Mouse (Mus musculus) embryo, embryonic 10 days (tissue): Measurements from ENCODE around the gene Palld.
A peak's percentile ranks its signal among the peaks of the same experiment; 100 is the strongest.

Experiments used
- DNase-seq: peaks from one replicate; pipeline ENCODE4 v3.0.0-alpha.2; 2015; ENCODE audit warnings: low spot score

The Palld gene

GRCm38 (mm10) chr8:61552755-61553402, 349.6 kb downstream of the Palld start:
- no peak for DNase-seq

DNA sequence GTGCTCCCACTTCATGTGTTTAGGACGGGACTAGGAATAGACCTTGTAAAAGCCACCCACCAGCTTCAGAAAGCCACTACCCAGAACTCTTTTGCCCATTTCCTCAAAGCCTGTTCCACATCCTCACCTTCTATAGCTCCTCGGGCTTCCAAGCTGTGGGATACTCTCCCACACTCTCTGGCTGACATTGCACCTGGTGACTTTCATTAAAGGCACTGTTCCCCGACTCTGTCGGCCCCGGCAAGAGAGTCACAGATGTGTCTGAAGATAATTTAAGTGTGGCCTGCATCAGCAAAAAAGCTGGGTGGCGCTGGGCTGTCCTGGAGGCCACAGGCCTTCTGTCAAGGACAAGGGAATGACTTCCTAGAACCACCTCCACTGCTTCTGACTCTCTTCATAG, 350.3 kb downstream of the Palld start:
- no peak for DNase-seq

GRCm38 (mm10) chr8:61550006-61550748, 352.3 kb downstream of the Palld start:
- DNase-seq: peak; percentile 47

- no peak for DNase-seq
These were observed 352.9 kb downstream of the Palld start for GRCm38 (mm10) chr8:61549585-61549984.

DNA sequence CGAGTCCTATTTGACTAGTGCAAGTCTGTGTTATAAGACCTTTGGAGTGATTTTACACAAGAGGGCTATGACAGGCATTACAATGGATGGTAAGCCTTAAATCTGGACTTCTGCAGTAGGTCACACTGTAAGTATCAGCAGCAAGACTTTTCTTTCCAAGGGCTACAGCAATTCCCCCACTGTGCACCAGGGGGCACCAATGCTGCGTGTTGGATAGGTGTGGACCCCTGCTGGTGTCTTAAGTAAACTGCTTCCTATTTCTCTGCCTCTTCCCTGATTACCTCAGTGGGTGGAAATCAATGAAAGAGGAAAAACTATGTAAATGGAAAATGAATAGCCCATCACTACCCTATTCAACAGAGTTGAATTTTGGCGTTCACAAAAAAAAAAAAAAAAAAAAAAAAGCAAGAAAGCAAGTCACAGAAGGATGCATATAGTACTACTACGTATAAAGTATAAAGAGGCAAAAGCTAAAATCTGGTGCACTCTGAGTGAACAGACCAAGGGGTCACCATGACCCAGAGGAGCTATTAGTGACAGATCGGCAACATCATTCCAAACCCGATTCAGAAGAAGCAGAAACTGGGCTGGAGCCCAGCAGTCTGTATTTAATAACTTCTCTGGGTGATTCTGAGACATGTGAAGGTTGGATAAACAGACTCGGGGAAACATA, 362.5 kb downstream of the Palld start:
- peak; percentile 93 for DNase-seq

DNA sequence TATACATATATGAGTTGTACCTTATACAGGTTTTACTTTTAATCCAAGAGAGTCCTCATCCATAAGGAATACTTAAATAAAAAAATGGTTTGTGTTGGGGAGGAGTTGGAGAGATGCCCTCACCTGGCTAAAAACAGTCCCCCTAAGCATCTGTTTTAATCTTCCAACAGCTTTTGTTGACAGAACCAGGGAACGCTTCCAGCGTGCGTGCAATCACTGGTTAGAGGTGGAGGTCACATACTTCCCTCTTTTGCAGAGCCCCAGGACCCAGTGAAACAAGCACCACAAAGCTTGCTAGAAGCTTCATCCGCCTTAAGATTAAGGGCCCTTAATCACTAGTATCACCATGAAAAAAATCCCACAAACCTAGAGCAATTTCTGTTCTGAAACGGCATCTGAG, 365.0 kb downstream of the Palld start:
- DNase-seq: no peak

- DNase-seq: peak; percentile 56
These were observed 367.0 kb downstream of the Palld start for GRCm38 (mm10) chr8:61535472-61535871.

DNA sequence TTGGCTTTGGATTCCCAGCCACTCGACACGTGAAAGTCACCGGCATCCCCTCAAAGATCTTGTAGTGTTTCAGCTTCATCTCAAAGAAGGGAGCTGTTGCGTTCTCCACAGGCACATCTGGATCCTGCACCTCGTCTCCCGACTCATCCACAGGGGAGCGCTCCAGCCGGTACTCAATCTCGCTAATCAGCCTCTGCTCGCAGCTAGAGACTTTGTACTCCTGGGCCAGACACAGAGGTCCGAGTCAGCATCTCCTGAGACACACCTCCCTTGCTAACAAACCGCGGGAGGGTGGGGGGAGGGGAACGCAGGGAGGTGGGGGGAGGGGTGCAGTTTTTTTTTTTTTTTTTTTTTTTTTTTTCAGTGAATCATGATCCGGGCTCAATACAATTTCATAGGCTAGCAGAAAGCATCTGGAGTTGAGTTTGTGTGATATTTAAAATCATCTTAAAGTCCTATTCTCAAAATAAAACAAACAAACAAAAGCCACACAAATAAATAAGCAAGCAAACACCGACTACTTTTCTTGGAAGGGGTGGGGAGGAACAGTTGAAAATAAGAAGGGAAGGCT, 369.0 kb downstream of the Palld start:
- peak; percentile 22 for DNase-seq

- no peak for DNase-seq
These were observed 369.7 kb downstream of the Palld start for GRCm38 (mm10) chr8:61532831-61533230.

DNA sequence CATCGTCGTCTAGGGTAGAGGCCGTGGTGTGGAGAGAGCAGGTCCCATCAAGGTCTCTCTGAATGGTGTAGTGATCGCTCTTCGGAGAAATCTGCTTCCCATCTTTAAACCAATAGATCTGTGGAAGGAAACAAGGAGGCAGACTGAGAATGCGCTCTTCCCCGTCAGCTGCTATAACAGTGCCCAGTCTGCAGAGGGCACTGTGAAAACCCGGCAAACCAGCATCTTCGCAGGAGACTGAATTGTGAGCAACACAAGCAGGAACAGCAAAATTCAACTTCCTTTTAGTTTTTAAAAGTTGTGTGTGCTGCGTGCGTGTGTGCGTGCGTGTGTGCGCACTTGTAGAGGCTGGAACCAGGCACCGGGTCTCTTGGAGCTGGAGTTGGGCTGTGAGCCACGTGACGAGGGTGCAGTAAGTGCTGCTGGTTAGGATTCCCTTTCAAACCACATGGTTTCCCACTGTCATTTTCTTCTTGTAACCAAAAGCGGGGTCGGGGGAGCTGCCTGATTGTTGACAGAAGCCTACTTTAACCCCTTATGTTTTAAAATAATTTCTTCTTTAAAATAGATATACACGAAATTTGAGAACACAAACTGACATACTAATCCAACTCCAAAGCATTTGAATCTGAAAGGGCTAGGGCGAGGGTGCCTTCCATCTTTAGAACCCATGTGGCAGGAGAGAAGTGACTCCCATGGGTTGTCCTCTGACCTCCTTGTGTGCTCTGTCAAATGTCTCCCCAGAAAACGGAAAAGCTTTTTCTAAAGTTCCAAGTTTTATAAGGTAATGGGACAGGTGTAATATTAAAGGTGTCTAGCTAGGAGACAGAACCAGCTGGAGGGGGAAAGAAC, 370.3 kb downstream of the Palld start:
- no peak for DNase-seq

DNA sequence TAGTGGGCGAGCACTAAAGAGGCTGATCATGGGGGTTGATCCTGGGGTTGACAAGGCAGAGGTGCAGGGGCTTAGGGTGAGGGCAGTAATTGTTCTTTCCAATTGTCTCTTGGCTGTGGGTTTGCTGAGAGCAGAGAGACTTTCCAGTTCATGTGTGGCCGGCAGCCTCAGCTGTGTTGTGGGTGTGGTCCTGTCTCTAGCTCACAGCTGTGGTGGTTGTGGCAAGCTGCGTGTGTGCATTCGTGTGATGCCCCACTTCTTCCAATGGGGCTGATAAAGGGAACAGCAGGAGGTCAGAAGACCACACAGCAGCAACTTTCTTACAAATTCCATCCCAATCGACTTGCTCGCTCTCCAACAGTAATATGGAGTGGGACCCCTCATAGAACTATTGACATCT, 373.8 kb downstream of the Palld start:
- no peak for DNase-seq

DNA sequence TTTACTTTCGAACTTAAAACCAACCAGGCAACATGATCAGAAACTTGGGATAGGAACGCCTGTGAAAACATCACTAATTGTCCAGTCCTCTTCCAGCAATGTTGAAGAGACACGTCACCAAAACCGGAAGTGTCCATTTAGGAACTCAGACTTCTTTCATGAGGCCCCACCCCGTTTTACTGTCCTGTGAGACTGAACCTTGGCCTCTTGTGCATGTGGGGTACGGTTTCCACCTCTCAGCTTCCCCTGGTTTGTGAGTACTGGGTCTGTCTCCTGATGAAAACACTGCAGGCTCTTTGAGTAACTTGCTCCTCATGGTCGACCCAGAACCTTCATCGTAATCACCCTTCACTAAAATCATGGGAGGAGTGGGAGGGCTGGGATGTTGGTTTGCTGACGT, 374.3 kb downstream of the Palld start:
- no peak for DNase-seq

- no peak for DNase-seq
These were observed 375.5 kb downstream of the Palld start for GRCm38 (mm10) chr8:61527037-61527436.

DNA sequence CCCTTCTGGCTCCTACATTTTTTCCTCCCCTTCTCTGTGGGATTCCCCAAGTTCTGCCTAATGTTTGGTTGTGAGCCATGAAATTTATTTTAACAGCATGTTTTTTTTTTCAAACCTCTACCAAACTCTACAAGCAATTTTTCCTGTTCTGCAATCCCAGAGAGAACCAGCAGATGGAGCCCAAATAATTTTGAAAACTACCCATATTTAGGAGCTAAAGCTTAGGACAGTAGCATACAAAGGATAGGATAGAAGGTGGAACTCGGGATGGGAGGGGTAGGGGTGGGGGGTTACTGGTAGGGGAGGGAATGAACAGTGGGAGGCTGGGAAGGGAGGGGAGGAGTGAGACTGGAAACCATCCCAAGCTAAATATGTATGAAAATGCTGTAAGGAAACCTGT, 380.4 kb downstream of the Palld start:
- no peak for DNase-seq

GRCm38 (mm10) chr8:61517502-61518185, 384.8 kb downstream of the Palld start:
- no peak for DNase-seq

- peak; percentile 26 for DNase-seq
These were observed 385.6 kb downstream of the Palld start for GRCm38 (mm10) chr8:61516745-61517501.

DNA sequence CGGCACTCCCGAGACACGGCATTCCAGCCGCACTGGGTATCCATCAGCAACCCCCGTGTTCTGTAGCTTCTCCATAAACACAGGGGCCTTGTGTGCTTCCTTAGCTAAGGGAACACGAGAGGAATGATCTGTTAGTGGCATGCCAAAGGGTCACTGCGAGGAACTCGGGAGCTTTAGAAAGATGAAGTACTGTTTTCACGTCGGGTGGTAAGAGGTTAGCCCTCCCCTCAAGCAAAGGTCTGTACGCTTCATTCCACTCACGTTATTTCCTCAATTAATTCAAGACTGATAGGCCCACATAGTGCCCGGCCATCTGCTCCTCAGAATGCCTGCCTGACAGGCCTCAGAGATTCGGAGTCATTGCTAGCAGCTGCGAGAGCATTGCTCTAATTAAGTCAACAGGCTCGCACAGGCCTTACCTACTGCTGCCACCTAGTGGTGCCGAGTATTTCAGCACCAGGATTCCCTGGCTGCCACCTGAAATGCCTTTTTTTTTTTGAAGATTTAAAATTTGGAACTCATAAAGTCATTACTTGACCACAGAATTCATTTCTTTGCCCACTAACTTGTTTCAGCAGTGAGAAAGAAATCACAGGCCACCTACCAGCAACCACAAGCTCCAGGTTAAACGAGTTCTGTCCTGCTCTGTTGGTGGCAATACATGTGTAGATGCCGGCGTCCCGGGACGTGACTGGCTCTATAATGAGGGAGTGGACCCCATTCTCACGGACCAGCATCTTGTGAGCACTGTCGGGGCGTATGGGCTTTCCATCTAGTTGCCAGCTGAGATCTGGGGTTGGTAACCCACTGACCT, 386.4 kb downstream of the Palld start:
- peak; percentile 92 for DNase-seq

DNA sequence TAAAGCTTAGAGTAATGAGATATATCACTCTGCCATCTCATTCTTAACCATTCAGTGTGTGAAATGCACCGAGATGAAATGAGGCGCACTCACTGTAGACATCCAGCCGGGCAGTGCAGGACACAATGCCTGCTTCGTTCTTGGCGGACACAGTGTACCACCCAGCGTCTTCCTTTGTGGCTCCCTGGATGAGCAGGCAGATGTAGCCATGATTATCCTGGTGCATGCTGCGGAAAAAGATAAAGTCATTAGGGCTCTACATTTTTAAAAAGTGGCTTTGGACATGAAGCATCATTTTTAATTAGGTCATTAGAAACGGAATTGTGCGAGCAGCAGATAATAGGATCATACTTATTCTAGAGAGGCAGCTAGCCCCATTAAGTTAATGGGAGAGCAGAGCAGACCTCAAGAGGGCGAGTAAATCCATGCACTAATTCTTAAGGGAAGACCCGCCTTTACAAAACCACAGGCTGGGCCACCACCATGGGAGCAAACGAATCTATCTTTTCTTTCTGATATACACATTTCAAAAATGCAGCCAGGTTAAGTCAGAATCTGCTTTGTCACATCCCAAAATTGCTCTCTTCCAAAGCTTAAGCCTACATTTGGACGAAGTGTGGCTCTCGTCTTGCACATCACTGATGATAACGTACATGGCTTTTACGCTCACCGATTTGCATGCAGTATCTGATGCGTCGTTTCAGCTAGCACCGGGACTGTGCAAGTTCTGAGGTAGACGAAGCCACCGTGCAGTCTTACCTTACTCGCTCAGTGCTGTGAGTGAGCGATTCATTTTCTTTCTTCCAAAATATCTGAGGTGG, 387.2 kb downstream of the Palld start:
- DNase-seq: no peak

DNA sequence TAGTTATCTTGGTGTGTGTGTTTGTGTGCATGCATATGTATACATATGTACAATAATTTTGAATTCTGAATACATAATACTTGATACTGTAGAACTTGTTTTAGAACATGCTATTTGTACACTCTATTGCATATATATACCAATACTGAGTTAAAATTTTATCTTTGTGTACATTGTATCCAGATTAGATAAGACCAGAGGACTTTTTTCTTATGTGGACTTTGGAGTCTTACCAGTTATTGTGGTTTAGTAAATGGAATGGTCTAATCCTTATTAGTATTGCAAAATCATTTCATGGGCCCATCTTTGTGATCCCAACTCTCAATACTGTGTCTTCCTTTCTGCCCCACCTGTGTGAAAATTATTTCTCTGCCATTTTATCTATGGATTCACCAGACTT, 400.2 kb downstream of the Palld start:
- DNase-seq: no peak
